Mouse (Mus musculus): ENCODE data around the gene Sox15. TPM values are rescaled to one million over a fixed set of nuclear protein-coding genes. Genes with fewer than 3 reads are reported as not detected.
"Not testable (repeated sequence)": the region's sequence is repeated elsewhere in the genome, so short reads cannot be mapped to it uniquely, and the experiment has no call there.

Sox15 gene
- total RNA-seq (2021): not detected
- long read RNA-seq, experiment 1: 0 reads
- long read RNA-seq, experiment 2: 0 reads

DNA sequence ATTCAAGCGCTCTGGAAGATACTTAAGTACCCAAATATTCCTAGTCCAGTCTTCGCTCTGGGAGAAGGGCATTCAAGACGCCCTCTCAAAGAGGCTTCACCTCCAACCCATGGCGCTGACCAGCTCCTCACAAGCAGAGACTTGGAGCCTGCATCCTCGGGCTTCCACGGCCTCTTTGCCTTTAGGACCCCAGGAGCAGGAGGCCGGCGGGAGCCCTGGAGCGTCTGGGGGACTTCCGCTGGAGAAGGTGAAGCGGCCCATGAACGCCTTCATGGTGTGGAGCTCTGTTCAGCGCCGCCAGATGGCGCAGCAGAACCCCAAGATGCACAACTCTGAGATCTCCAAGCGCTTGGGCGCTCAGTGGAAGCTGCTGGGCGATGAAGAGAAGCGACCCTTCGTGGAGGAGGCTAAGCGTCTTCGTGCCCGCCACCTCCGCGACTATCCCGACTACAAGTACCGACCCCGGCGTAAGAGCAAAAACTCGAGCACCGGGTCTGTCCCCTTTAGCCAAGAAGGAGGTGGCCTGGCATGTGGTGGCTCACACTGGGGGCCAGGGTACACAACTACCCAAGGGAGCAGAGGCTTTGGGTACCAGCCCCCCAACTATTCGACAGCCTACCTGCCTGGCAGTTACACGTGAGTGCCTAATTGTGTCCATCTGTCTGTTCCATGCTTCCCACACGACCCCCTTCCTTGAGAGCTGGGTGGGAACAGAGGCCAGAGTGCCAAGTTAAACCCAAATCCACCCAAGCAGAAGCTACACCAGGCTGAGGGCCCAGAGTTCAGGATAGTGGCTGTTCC, at the start of gene Sox15:
Gene Sox15 (plus strand): TSS at position 51 of the 801 bp plus-strand sequence.
- peak; percentile 59 to 62 for DNase-seq (ENCODE audit: low spot score in 2 of 2)

GRCm38 (mm10) chr11:69605726-69606490, 49.2 kb upstream of the Sox15 start, which contains the start of gene Atp1b2:
TSS of gene Atp1b2 (minus strand) at chr11:69605942.
- DNase-seq (ENCODE audit: low spot score in 2 of 2): peak; percentile 61 to 67

GRCm38 (mm10) chr11:69606491-69606795, 48.7 kb upstream of the Sox15 start:
- no peak for DNase-seq (ENCODE audit: low spot score in 2 of 2)

GRCm38 (mm10) chr11:69606832-69607231, 48.3 kb upstream of the Sox15 start:
- DNase-seq (ENCODE audit: low spot score in 2 of 2): no peak

- no peak for DNase-seq (ENCODE audit: low spot score in 2 of 2)
These were observed 46.6 kb upstream of the Sox15 start for GRCm38 (mm10) chr11:69608525-69608924.

DNA sequence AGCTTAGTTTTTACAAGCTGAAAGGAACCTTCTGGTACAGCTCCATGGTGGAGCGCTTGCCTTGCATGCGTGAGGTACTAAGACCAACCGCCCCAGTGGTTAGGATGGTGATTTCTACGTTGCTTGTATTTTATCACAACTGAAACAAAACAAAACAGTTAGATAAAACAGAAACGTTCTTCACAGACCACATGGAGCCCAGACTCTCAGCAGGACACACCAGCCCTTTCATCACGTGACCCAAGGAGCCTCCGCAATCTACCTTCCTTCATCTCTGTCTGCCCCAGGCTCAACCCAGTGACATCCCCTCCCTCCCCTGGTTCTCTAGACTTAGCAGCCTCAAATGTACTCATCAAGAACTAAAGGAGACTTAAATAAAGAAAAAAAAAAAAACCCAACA, 45.7 kb upstream of the Sox15 start:
- DNase-seq (ENCODE audit: low spot score in 2 of 2): no peak

DNA sequence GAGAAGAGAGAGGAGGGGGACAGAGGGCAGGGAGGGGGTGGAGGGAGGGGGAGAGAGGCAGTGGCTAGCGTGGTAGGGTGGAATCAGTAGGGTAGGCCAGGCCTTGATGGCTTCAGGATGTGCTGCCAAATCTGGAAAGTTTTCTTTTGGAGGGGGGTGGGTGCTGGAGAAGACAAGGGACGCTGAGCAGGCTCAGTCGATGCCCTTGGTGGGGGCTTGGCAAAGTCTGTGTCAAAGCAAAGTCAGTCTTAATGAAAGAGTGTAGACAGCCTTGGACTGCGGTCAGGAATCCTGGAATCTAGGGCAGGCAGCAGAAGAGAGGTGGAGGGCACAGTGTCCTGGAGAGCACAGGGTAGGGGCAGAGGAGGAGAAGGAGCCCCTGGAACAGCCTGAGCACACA, 44.2 kb upstream of the Sox15 start:
- DNase-seq (ENCODE audit: low spot score in 2 of 2): no peak

- peak; percentile 82 to 93 for DNase-seq (ENCODE audit: low spot score in 2 of 2)
These were observed 41.4 kb upstream of the Sox15 start for GRCm38 (mm10) chr11:69613553-69614256.

- DNase-seq (ENCODE audit: low spot score in 2 of 2): not testable (repeated sequence)
These were observed 40.9 kb upstream of the Sox15 start for GRCm38 (mm10) chr11:69614257-69614588.

DNA sequence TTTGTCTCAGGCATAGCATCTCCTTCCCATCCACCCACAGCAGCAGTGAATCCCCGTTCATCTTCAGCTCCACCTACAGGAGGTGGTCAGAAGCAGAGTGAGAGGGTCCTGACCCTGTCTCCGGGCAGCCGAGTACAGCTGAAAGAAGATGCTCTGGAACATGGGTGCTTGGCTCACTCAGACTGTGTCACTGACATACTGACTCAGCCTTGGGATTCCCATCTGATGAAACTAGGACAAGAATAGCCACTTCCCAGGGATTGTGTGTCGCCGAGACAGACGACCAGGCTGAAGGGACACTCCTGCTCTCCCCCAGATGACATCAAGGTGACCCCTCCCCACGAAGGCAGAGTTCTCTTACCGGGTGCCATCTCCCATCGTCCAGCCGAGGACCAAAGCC, 38.3 kb upstream of the Sox15 start:
- no peak for DNase-seq (ENCODE audit: low spot score in 2 of 2)

GRCm38 (mm10) chr11:69617805-69618204, 37.3 kb upstream of the Sox15 start, which contains the start of gene Shbg:
TSS of gene Shbg (minus strand) at chr11:69617905.
- no peak for DNase-seq (ENCODE audit: low spot score in 2 of 2)

- no peak for DNase-seq (ENCODE audit: low spot score in 2 of 2)
These were observed 34.6 kb upstream of the Sox15 start for GRCm38 (mm10) chr11:69620394-69621081.

DNA sequence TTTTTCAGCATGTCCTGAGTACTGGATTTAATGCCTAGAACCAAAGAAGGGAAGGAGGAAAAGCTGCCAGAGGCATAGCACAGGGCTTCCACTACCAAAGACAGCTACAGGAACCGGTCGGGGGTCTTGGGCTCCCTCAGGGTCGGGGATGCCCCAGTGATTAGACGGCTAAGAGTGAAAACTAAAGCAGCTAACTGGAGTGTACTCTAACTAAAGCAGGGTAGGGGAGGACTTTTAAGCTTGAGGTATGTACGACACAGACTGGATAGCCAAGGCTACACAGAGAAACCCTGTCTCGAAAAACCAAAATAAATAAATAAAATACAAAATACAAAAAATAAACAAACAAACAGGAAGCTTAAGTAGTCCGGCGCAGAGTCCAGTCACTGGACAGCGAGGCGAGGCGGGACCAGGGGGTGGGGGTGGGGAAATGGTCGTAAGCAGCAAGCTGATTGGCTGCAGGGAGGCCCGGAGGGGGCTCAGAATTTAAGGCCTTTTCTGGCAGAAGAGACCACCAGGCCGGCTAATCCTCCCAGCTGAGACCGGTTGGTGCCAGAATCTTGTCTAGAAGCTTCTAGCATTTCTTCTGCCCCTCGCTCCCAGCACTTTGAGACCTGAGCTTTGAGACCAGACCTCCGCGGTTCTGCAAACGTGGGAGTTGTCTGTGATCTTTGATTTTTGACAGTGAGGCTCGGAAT, 33.4 kb upstream of the Sox15 start, which contains the start of gene Sat2:
Gene Sat2 (plus strand): TSS at position 454 of the 698 bp plus-strand sequence.
- DNase-seq (ENCODE audit: low spot score in 2 of 2): peak; percentile 43 to 55

DNA sequence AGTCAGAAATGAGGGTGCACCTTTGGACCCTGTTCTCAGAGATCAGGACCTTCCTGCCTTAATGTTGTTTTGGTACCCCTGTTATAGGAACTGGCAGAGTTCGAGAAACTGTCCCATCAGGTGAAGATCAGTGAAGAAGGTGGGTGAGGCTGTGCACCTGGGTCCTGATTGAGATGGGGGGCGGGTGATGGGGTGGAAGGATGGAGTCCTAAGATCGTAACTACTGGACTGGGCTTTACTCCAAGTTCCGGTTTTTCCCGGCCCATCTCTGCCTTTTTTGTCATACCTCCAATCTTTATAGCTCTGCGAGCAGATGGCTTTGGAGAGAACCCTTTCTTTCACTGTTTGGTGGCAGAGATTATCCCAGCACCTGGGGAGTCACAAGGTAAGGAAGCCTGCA, 32.7 kb upstream of the Sox15 start:
- no peak for DNase-seq (ENCODE audit: low spot score in 2 of 2)

DNA sequence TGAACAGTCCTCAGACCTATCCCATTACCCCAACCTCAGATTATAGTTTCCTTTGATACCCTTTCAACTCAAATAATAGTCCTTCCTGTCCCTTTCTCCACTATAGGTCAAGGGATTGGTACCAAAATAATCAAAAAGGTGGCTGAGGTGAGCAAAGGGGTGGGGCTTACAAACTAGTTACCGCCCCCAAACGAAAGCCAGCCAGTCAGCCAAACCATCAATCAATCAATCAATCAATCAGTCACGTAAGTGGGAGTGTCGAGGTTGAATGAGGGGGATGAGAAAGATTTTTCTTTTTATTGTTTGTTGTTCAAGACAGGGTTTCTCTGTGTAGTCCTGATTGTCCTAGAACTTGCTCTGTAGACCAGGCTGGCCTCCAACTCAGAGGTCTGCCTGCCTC, 32.1 kb upstream of the Sox15 start:
- DNase-seq (ENCODE audit: low spot score in 2 of 2): no peak

GRCm38 (mm10) chr11:69624339-69624738, 30.8 kb upstream of the Sox15 start:
- DNase-seq (ENCODE audit: low spot score in 2 of 2): not testable (repeated sequence)

- peak; percentile 82 to 83 for DNase-seq (ENCODE audit: low spot score in 2 of 2)
These were observed 26.8 kb upstream of the Sox15 start for GRCm38 (mm10) chr11:69628286-69628685.

- no peak for DNase-seq (ENCODE audit: low spot score in 2 of 2)
These were observed 25.3 kb upstream of the Sox15 start for GRCm38 (mm10) chr11:69629802-69630201.

GRCm38 (mm10) chr11:69632284-69633089, 22.6 kb upstream of the Sox15 start, which contains the start of gene Fxr2:
TSS of gene Fxr2 (plus strand) at chr11:69632990.
- DNase-seq (ENCODE audit: low spot score in 2 of 2): peak; percentile 100
